Mouse (Mus musculus) forebrain, embryonic 16.5 days (tissue): ENCODE data around the gene Sept9. TPM values are rescaled to one million over a fixed set of nuclear protein-coding genes. Genes with fewer than 3 reads are reported as not detected.

Experiments
- ATAC-seq: fragments of 200-750 bp; cut with Nextera tagmentation; 2 replicates; pipeline ENCODE4 v1.8.0; 2017; ENCODE audit warnings: mild to moderate bottlenecking, moderate library complexity
- H3K27ac ChIP-seq: fragments of 300-500 bp; sonication (generic); 2 replicates; pipeline ENCODE4 v1.5.1; 2014; ENCODE audit warnings: low read length, control low read depth
- H3K27me3 ChIP-seq: fragments of 300-500 bp; sonication (generic); replicated peaks from 2 replicates; pipeline ENCODE4 v1.6.1; 2014; ENCODE audit warnings: low read length; ENCODE audit not compliant: control insufficient read depth, insufficient read depth
- H3K36me3 ChIP-seq: fragments of 300-500 bp; sonication (generic); 2 replicates; pipeline ENCODE4 v1.6.1; 2014; ENCODE audit not compliant: control insufficient read depth, insufficient read depth
- H3K4me1 ChIP-seq: fragments of 300-500 bp; sonication (generic); replicated peaks from 2 replicates; pipeline ENCODE4 v1.6.1; 2014; ENCODE audit warnings: low read length; ENCODE audit not compliant: control insufficient read depth, insufficient read depth
- H3K4me2 ChIP-seq: fragments of 300-500 bp; sonication (generic); 2 replicates; pipeline ENCODE4 v1.6.1; 2014; ENCODE audit warnings: mild to moderate bottlenecking, low read length, control low read depth
- H3K4me3 ChIP-seq: fragments of 300-500 bp; sonication (generic); replicated peaks from 2 replicates; pipeline ENCODE4 v1.5.1; 2014; ENCODE audit warnings: mild to moderate bottlenecking, low read length, control low read depth
- H3K9ac ChIP-seq: fragments of 300-500 bp; sonication (generic); replicated peaks from 2 replicates; pipeline ENCODE4 v1.6.1; 2014; ENCODE audit warnings: low read depth, low read length, control low read depth
- H3K9me3 ChIP-seq: fragments of 300-500 bp; sonication (generic); 2 replicates; pipeline ENCODE4 v1.6.1; 2016; ENCODE audit warnings: low read length; ENCODE audit not compliant: control insufficient read depth
- WGBS: fragments of 180-500 bp; shearing (Covaris S2); extraction: QIAGEN DNeasy Blood & Tissue Kit; methylation state at CpG from one replicate; pipeline ENCODE4 v1.1.7; 2014; 5-methylcytosine and 5-hydroxymethylcytosine counted together
- polyA plus RNA-seq: library from polyadenylated mRNA; unstranded; fragments of >200 nt; fragmentation: Nextera tagmentation; extraction: Ambion mirVana; gene quantifications from 2 replicates; pipeline ENCODE4 v1.2.1, GENCODE M21; 2015

The Sept9 gene
- 120 and 128 TPM in 2 replicates for polyA plus RNA-seq

DNA sequence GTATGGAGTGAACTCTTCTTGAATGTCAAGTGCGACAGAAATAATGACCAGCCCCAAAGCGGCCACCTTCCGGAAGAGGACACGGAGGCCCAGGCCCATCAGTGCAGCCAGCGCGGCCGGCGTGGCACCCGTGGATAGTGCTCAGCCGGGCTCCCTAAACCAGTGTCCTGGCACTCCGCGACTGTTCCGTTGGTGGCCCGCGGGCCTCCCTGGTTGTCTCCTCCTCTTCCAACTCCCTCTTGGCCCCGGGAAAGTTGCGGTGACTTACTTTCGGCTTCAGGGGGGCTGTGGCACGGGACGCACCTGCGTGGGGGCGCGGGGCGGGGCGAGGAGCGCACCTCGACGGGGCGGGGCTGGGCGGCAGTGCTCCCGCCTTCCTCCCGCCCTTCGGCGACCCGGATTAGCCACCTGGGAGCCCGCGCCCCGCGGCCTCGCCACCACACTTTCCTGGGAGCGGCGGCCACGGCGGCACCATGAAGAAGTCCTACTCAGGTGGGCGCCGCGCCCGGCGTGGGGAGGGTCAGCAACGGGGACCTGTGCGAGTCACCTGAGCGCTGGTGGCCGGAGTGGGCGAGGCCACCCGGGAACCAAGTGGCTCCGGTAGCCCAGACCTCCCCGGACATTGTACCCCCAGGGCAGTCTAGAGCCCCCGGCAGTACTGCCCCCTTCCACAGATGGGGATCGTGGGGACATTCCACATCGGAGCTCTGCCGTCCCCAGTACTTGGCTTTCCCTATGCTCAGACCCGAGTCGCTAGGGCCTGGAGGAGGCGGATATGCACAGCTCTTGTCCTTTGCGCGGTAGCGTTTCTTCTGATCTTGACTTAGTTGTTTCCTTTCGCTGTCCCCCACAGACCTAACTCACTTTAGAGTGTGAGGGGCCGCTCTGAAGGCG is at the start of gene Sept9:
Sept9 (plus strand) TSS at position 380 of the 894 bp plus-strand sequence.
- Histone ChIP-seq H3K9me3 (no peaks in the 10 kb centered on the region), H3K27me3 (peaks cover 20% of the 10 kb centered on the region), H3K36me3 (no peaks in the 10 kb centered on the region), H3K4me2 (peak within 1 kb of the TSS; percentile 50), H3K27ac (no peak within 1 kb of the TSS), H3K4me1 (peaks cover 10% of the 10 kb centered on the region), H3K9ac (0 out of 2 replicates have a peak within 1 kb of the TSS, but pooled peaks have one; percentile 17), H3K4me3 (peak within 1 kb of the TSS; percentile 19)
- WGBS: under 1% methylated on average over 62 of the region's 70 CpGs
- no peak for ATAC-seq

DNA sequence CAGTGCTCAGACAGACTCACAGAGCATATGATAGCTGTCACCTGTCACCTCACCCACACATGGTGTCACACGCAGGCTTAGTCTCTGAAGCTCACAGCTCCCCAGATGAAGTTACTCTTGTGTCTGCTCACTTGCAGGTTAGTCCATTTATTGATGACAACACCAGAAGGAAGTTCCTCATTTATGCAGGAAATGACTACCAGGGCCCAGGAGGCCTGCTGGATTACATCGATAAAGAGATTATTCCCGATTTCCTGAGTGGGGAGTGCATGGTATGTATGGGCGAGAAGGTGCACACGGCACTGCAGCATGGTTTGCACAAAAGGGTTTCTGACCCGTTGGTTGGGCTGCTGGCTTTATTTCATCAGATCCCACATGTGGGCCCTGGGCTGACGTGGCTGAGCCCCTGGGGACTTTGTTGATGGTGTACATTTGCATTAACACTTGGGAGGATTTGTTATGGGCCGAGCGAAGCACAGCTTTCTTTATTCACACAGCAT is 48.9 kb upstream of the Sept9 start:
- H3K4me1 ChIP-seq: no peaks in the 10 kb centered on the region
- H3K27me3 ChIP-seq: no peaks in the 10 kb centered on the region
- no peak for ATAC-seq
- no peak overlapping the region for H3K4me2 ChIP-seq
- no peak overlapping the region for H3K9ac ChIP-seq
- no peak overlapping the region for H3K27ac ChIP-seq
- WGBS: 84% methylated on average over 9 of the region's 9 CpGs
- H3K36me3 ChIP-seq: peaks cover 58% of the 10 kb centered on the region
- H3K9me3 ChIP-seq: no peaks in the 10 kb centered on the region
- no peak overlapping the region for H3K4me3 ChIP-seq

DNA sequence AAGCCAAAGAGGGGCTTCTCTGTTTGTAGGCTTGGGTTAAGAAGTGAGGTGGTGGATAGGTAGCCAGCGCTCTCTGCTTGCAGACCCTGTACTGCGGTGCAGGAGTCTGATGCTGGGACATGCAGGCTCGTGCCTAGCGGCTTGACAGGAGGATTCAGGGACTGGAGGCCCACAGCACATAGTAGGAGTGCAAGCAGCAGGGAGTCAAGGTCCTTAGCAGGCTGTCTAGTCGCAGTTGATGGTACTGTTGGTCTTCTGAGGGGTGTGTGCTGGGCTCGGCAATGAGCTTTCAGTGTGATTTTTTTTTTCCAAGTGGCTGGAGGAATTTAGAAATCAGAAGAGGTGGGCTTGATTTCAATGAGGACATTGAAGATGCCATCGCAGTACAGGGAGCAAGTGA is 48.0 kb upstream of the Sept9 start:
- no peak for ATAC-seq
- H3K9me3 ChIP-seq: no peaks in the 10 kb centered on the region
- H3K9ac ChIP-seq: no peak overlapping the region
- H3K36me3 ChIP-seq: peaks cover 48% of the 10 kb centered on the region
- H3K27me3 ChIP-seq: no peaks in the 10 kb centered on the region
- H3K27ac ChIP-seq: no peak overlapping the region
- no peaks in the 10 kb centered on the region for H3K4me1 ChIP-seq
- no peak overlapping the region for H3K4me3 ChIP-seq
- WGBS: 90% methylated on average over 7 of the region's 7 CpGs
- no peak overlapping the region for H3K4me2 ChIP-seq

DNA sequence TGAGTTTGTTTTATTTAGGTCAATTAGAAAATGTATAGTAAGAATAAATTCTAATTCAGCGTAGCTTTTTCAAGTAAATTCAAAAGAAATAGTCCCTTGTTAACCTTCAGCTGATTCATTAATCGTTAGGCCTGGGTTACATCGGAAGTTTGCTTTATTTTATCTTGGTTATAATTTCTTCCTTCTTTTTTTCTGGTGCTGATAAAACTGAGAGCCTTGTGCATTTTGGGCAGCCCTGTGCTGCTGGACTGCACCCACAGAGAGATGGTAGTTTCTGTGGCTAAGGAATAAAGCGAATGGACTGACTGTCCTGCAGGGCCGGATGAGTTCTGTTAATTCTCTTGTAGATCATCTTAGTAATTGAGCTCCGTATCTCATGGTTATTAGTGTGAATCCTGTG is 46.9 kb upstream of the Sept9 start:
- 89% methylated on average over 6 of the region's 6 CpGs for WGBS
- no peaks in the 10 kb centered on the region for H3K9me3 ChIP-seq
- no peak overlapping the region for H3K9ac ChIP-seq
- H3K36me3 ChIP-seq: peaks cover 48% of the 10 kb centered on the region
- peaks cover 3% of the 10 kb centered on the region; the same call in 1 of the 2 replicates for H3K4me1 ChIP-seq
- H3K4me2 ChIP-seq: no peak overlapping the region
- no peak overlapping the region for H3K4me3 ChIP-seq
- H3K27ac ChIP-seq: no peak overlapping the region
- no peaks in the 10 kb centered on the region for H3K27me3 ChIP-seq
- ATAC-seq: no peak

DNA sequence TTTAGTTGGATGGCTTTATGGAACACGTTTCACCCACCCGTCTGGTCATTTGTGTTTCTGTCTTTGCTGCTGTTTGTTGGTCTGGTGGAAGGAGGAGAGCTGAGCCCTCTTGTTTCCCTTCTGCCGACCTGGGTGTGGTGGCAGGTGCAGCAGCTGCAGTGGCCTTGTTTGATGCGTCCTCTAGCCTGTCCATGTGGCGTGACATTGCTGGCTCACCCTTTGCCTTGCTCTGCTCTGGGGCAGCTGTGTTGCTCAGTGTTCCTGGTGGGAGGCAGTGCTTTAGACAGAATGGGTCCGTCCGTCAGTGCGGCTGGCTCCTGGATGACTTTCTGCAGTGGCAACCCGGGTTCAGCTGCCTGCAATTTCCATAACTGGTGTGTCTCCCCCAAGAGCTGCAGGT is 45.9 kb upstream of the Sept9 start:
- Histone ChIP-seq H3K4me1 (peaks cover 12% of the 10 kb centered on the region), H3K9ac (no peak overlapping the region), H3K27me3 (no peaks in the 10 kb centered on the region), H3K36me3 (peaks cover 40% of the 10 kb centered on the region), H3K4me2 (no peak overlapping the region), H3K4me3 (no peak overlapping the region), H3K27ac (no peak overlapping the region), H3K9me3 (no peaks in the 10 kb centered on the region)
- WGBS: 67% methylated on average over 9 of the region's 9 CpGs
- ATAC-seq: no peak

DNA sequence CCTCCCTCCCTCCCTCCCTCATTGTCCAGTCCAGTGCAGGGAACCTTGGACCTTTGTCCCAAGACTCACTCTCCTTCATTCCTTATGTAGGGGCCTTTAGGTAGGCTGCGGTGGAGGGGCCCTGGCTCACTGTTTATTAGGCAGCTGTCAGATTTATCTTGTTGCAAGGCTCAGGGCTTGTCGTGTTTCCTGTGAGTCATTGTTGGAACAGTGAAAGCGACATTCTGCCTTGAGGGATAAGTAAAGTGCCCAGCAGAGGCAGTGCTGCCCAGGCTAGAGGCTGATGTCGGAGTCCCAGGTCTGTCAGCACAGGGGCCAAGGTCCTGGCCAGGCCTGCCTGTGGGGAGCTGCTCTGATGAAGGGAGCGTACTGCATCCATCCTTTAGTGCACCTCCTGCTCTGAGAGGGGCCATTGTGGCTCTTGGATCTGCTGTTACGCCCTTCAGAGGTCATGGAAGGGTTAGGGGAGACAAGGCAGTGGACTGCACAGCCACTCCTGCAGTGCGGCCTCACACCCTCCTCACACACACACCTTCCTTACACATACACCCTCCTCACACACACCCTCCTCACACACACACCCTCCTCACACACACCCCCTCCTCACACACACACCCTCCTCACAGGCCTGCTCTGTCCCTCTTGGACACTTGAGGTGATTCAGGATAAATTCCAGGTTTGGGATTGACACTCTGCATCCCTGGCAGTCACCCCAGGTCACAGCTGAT is 45.2 kb upstream of the Sept9 start:
- H3K27me3 ChIP-seq: no peaks in the 10 kb centered on the region
- no peaks in the 10 kb centered on the region for H3K9me3 ChIP-seq
- no peak overlapping the region for H3K27ac ChIP-seq
- WGBS: 59% methylated on average over 7 of the region's 7 CpGs
- H3K4me2 ChIP-seq: no peak overlapping the region
- peaks cover 35% of the 10 kb centered on the region for H3K36me3 ChIP-seq
- H3K4me3 ChIP-seq: no peak overlapping the region
- no peak for ATAC-seq
- H3K4me1 ChIP-seq: peaks cover 16% of the 10 kb centered on the region
- H3K9ac ChIP-seq: no peak overlapping the region

DNA sequence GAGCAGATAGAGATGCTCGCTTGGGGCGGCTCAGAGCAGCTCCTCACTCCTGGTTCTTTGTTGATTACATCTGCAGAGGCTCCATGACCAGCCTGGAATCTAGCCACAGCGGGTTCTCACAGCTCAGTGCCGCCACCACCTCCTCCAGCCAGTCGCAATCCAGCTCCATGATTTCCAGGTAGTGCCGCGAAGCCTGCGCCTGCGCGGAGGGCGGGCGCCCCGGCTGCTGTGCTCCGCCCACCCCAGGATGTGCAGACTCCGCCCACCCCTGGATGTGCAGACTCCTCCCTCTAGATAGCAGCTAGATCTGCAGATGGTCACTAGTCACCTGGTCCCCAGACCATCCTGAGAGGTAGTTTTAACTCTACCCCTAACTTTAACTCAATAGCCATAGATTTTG is 42.7 kb upstream of the Sept9 start:
- peaks cover 21% of the 10 kb centered on the region; the same call in 1 of the 2 replicates for H3K36me3 ChIP-seq
- no peak overlapping the region for H3K4me3 ChIP-seq
- H3K9ac ChIP-seq: no peak overlapping the region
- ATAC-seq: no peak
- H3K27ac ChIP-seq: no peak overlapping the region
- 11% methylated on average over 13 of the region's 15 CpGs for WGBS
- H3K27me3 ChIP-seq: no peaks in the 10 kb centered on the region
- no peak overlapping the region for H3K4me2 ChIP-seq
- no peaks in the 10 kb centered on the region for H3K9me3 ChIP-seq
- peaks cover 23% of the 10 kb centered on the region for H3K4me1 ChIP-seq

DNA sequence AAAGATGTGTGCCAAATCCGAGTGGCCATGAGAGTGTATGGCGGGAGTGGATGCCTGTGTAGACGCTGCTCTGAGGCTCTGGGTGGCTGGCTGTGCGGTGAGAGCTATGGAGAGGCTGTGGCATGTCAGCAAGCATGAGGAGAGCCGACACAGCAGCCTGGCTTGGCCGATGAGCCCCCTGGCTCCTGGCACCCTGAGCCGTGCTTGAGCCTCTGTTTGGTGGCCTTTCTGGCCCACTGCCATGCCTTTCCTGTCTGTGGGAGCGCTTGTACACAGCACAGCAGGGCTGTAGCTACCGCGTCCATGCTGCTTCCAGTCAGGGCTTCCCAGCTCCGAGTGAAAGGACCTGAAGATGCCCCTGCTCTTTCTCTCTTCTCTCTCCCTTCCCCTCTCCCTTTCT is 41.1 kb upstream of the Sept9 start:
- H3K4me1 ChIP-seq: peaks cover 23% of the 10 kb centered on the region
- no peaks in the 10 kb centered on the region for H3K27me3 ChIP-seq
- 48% methylated on average over 11 of the region's 11 CpGs for WGBS
- peaks cover 18% of the 10 kb centered on the region; the same call in 1 of the 2 replicates for H3K36me3 ChIP-seq
- H3K4me3 ChIP-seq: no peak overlapping the region
- no peak overlapping the region for H3K9ac ChIP-seq
- no peaks in the 10 kb centered on the region for H3K9me3 ChIP-seq
- H3K27ac ChIP-seq: no peak overlapping the region
- H3K4me2 ChIP-seq: no peak overlapping the region
- peak; percentile 47 for ATAC-seq

DNA sequence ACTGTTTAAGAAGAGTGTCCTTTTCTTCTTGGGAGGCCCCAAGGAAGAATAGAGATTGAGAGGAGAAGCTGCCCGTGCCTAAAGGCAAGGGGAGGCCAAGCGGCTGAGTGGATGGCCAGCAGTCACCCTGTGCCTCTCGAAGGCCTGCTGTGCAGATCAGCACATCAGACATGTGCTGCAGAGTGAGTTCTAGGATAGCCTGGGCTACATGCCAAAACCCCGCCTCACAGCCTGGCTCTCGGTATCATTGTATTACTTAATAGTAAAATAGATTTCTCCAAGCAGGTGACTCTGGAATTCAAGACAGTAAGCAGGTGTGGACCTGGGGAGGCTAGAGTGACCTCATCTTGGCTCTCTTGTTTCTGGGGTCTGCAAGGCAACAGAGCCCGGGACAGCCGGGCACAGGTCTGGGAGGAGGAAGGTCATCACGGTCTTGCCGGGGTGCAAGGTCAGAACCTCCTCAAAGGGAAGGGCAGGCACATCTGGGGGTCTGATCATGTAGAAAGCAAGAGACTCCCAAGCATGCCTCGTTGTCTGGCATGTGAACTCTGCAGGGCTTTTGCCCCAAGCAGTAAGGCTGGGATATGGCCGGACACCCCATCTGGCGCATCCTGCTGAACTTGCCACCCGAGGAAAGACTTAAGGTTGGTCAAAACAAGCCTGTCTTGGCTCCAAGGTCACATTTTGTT is 40.1 kb upstream of the Sept9 start:
- H3K4me3 ChIP-seq: no peak overlapping the region
- H3K4me2 ChIP-seq: no peak overlapping the region
- H3K27me3 ChIP-seq: no peaks in the 10 kb centered on the region
- ATAC-seq: no peak
- H3K36me3 ChIP-seq: peaks cover 16% of the 10 kb centered on the region; the same call in 1 of the 2 replicates
- no peaks in the 10 kb centered on the region for H3K9me3 ChIP-seq
- H3K4me1 ChIP-seq: peaks cover 23% of the 10 kb centered on the region
- H3K27ac ChIP-seq: no peak overlapping the region
- no peak overlapping the region for H3K9ac ChIP-seq
- 78% methylated on average over 13 of the region's 13 CpGs for WGBS
